Mouse (Mus musculus) lung, postnatal 14 days (tissue): ENCODE measurements around the gene Gemin2.
"Not testable (repeated sequence)": the region's sequence is repeated elsewhere in the genome, so short reads cannot be mapped to it uniquely, and the experiment has no call there.

ENCODE experiments used
- DNase-seq: peaks from one replicate; pipeline ENCODE4 v3.0.0; 2021

The Gemin2 gene

GRCm38 (mm10) chr12:59013234-59013633 is at the start of gene Gemin2:
Gemin2 (plus strand) TSS chr12:59013393.
- peak; percentile 93 for DNase-seq

GRCm38 (mm10) chr12:58964583-58964982 is 48.6 kb upstream of the Gemin2 start:
- no peak for DNase-seq

- no peak for DNase-seq
Measured at GRCm38 (mm10) chr12:58976966-58977365, 36.2 kb upstream of the Gemin2 start.

GRCm38 (mm10) chr12:58981178-58981661 is 32.0 kb upstream of the Gemin2 start:
- DNase-seq: not testable (repeated sequence)

- DNase-seq: no peak
Measured at GRCm38 (mm10) chr12:58985766-58986165, 27.4 kb upstream of the Gemin2 start.

GRCm38 (mm10) chr12:59010482-59010881 is 2.7 kb upstream of the Gemin2 start:
- peak; percentile 7 for DNase-seq

GRCm38 (mm10) chr12:59011275-59011843 is 1.8 kb upstream of the Gemin2 start:
- DNase-seq: no peak

- DNase-seq: peak; percentile 99
Measured at GRCm38 (mm10) chr12:59011844-59012709, 1.1 kb upstream of the Gemin2 start, which contains the start of gene Sec23a. Sec23a (minus strand) TSS chr12:59012017.

- DNase-seq: no peak
Measured at GRCm38 (mm10) chr12:59012710-59013091, 492 bp upstream of the Gemin2 start.

GRCm38 (mm10) chr12:59017970-59018369 is 4.8 kb downstream of the Gemin2 start:
- DNase-seq: no peak

GRCm38 (mm10) chr12:59019891-59020290 is 6.7 kb downstream of the Gemin2 start:
- DNase-seq: no peak

GRCm38 (mm10) chr12:59021306-59021705 is 8.1 kb downstream of the Gemin2 start:
- DNase-seq: no peak

- no peak for DNase-seq
Measured at GRCm38 (mm10) chr12:59032101-59032500, 18.9 kb downstream of the Gemin2 start.

- no peak for DNase-seq
Measured at GRCm38 (mm10) chr12:59039162-59039970, 26.2 kb downstream of the Gemin2 start.

- DNase-seq: peak; percentile 37
Measured at GRCm38 (mm10) chr12:59039971-59040844, 27.0 kb downstream of the Gemin2 start.

GRCm38 (mm10) chr12:59040851-59041250 is 27.7 kb downstream of the Gemin2 start:
- no peak for DNase-seq

GRCm38 (mm10) chr12:59052470-59052869 is 39.3 kb downstream of the Gemin2 start:
- no peak for DNase-seq

- no peak for DNase-seq
Measured at GRCm38 (mm10) chr12:59053166-59053565, 40.0 kb downstream of the Gemin2 start.

- DNase-seq: no peak
Measured at GRCm38 (mm10) chr12:59053976-59054375, 40.8 kb downstream of the Gemin2 start.

- no peak for DNase-seq
Measured at GRCm38 (mm10) chr12:59055196-59055850, 42.1 kb downstream of the Gemin2 start.

GRCm38 (mm10) chr12:59056222-59056621 is 43.0 kb downstream of the Gemin2 start:
- DNase-seq: no peak

- DNase-seq: not testable (repeated sequence)
Measured at GRCm38 (mm10) chr12:59058242-59058641, 45.0 kb downstream of the Gemin2 start.
